Mouse (Mus musculus) heart, embryonic 12.5 days (tissue): Measurements from ENCODE around the gene Cwc27. TPM values are rescaled to one million over a fixed set of nuclear protein-coding genes. Genes with fewer than 3 reads are reported as not detected.

Source experiments
- ATAC-seq: fragments of 200-750 bp; cut with Nextera tagmentation; 2 replicates; pipeline ENCODE4 v1.8.0; 2017; ENCODE audit warnings: moderate TSS enrichment, moderate library complexity; ENCODE audit not compliant: insufficient number of reproducible peaks, low FRiP score
- H3K27ac ChIP-seq: fragments of 300-500 bp; sonication (generic); 2 replicates; pipeline ENCODE4 v1.5.1; 2016; ENCODE audit warnings: mild to moderate bottlenecking, moderate library complexity; ENCODE audit not compliant: poor library complexity, severe bottlenecking
- H3K27me3 ChIP-seq: fragments of 300-500 bp; sonication (generic); replicated peaks from 2 replicates; pipeline ENCODE4 v1.6.1; 2016; ENCODE audit warnings: mild to moderate bottlenecking, moderate library complexity
- H3K36me3 ChIP-seq: fragments of 300-500 bp; sonication (generic); 2 replicates; pipeline ENCODE4 v1.6.1; 2016; ENCODE audit warnings: mild to moderate bottlenecking, moderate library complexity
- H3K4me1 ChIP-seq: fragments of 300-500 bp; sonication (generic); replicated peaks from 2 replicates; pipeline ENCODE4 v1.6.1; 2016; ENCODE audit warnings: mild to moderate bottlenecking
- H3K4me2 ChIP-seq: fragments of 300-500 bp; sonication (generic); 2 replicates; pipeline ENCODE4 v1.6.1; 2016; ENCODE audit warnings: mild to moderate bottlenecking, moderate library complexity
- H3K4me3 ChIP-seq: fragments of 300-500 bp; sonication (generic); 2 replicates; pipeline ENCODE4 v1.5.1; 2016; ENCODE audit warnings: mild to moderate bottlenecking
- H3K9ac ChIP-seq: fragments of 300-500 bp; sonication (generic); 2 replicates; pipeline ENCODE4 v1.6.1; 2016; ENCODE audit warnings: mild to moderate bottlenecking, moderate library complexity
- H3K9me3 ChIP-seq: fragments of 300-500 bp; sonication (generic); replicated peaks from 2 replicates; pipeline ENCODE4 v1.6.1; 2016; ENCODE audit warnings: mild to moderate bottlenecking, moderate library complexity
- WGBS: fragments of 180-500 bp; shearing (Covaris S2); methylation state at CpG from one replicate; pipeline ENCODE4 v1.1.7; 2016; 5-methylcytosine and 5-hydroxymethylcytosine counted together
- polyA plus RNA-seq: library from polyadenylated mRNA; unstranded; fragments of >200 nt; fragmentation: Nextera tagmentation; extraction: Ambion mirVana; gene quantifications from 2 replicates; pipeline ENCODE4 v1.2.1, GENCODE M21; 2016

The Cwc27 gene
- polyA plus RNA-seq, result 22.3 and 23.8 TPM in 2 replicates

DNA sequence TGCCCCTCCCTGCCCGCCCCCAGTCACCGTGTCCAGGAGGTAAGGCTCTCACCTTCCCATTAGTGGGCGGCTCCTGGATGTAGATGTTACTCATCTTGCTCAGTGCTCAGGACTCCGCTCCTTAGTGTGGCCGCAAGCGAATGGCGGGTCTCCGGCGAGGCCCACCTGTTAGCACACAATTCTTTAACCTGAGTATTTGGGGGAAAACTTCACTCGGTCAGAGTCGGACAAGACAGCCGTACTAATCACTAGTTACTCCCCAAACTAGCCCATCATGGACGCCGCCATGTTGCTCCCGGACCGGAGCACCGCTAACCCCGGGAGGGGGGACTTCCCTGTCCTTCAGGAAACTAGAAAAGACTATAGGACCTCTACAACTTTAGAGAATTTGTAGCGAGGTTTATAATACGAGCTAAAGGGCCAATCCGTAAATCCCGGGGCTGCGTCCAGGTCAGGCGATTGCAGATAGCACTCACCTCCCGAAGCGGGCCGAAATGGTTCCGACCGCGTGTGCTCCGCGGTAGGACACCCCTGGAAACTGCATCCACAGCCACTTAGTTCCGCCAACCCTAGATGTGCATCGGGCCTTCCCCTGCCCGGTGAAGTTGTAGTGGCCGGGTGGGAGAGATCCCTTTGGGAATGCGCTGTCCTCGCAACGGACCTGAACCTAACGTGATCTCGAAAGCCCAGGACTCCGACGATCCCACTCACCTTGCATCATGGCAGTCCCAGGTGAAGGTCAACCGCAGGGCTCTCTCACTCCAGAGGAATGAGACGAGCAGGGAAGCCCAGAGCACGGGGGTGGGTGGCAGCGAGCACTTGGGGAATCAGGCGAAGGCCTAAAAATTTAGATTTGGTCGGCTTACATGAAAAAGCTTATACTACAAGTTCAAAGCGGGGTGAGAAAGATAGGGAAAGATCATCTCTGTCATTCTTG, at the start of gene Cwc27:
Gene Cwc27, minus strand, starts transcription at position 508 of the 937 bp plus-strand sequence.
- Histone ChIP-seq H3K4me3 (peak within 1 kb of the TSS; percentile 82), H3K9ac (peak within 1 kb of the TSS; percentile 80), H3K27me3 (no peaks in the 10 kb centered on the region), H3K27ac (peak within 1 kb of the TSS; percentile 50), H3K36me3 (peaks cover 10% of the 10 kb centered on the region; the same call in 1 of the 2 replicates), H3K4me2 (peak within 1 kb of the TSS; percentile 77), H3K4me1 (peaks cover 11% of the 10 kb centered on the region), H3K9me3 (no peaks in the 10 kb centered on the region)
- WGBS, result under 1% methylated on average over 50 of the region's 50 CpGs
- peak; percentile 95 for ATAC-seq

- WGBS, result 78% methylated on average over 5 of the region's 5 CpGs
- H3K27ac ChIP-seq, result no peak overlapping the region
- H3K9me3 ChIP-seq, result no peaks in the 10 kb centered on the region
- no peak overlapping the region for H3K4me3 ChIP-seq
- ATAC-seq, result no peak
- no peak overlapping the region for H3K4me2 ChIP-seq
- H3K9ac ChIP-seq, result no peak overlapping the region
- H3K4me1 ChIP-seq, result no peaks in the 10 kb centered on the region; the same call in 1 of the 2 replicates
- H3K36me3 ChIP-seq, result no peaks in the 10 kb centered on the region
- peaks cover 15% of the 10 kb centered on the region for H3K27me3 ChIP-seq
These were observed 49.8 kb upstream of the Cwc27 start for GRCm38 (mm10) chr13:104866726-104867125.

DNA sequence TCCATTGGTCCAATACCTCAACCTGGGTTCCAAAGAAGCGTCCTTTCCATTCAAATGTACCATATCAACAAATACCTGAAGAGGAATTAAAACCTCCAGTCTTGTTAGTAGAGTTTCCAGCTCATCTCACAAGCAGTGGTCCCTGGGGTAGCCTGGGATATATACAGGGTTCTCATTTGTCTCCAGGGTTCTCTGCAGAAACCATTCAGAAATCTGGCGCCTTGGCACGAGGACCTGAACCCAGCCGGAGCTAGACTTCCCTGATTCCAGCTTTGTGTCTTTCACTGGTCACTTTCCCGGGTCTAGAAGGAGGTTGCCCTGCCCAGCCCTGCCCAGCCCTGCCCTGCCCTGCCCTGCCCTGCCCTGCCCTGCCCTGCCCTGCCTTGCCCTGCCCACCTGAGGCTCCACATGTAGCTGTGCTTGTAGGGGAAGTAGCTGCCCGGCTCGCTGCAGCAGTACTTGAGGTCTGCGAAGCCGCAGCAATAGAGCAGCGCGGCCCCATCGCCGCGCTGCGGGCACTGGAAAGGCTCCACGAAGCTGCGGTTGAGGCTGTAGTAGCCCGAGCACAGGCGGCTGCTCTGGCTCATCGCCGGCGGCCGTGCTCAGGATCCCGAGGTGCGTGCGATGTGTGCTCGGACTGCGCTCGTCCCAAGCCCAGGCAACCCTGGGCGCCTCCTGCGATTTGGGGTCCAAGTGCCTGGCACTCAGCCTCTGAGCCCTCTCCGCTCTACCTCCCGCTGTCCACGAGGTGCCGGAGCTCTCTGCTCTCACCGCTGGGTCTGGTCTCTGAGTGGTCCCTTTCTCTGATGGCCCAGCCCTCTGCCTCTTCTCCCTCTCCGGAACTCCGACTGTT, 46.4 kb upstream of the Cwc27 start, which contains the start of gene Shisal2b:
Gene Shisal2b, minus strand, starts transcription at position 767 of the 853 bp plus-strand sequence.
- Histone ChIP-seq H3K9ac (peak within 1 kb of the TSS; percentile 64), H3K4me1 (no peaks in the 10 kb centered on the region; the same call in 1 of the 2 replicates), H3K4me2 (peak within 1 kb of the TSS; percentile 95), H3K36me3 (no peaks in the 10 kb centered on the region), H3K9me3 (no peaks in the 10 kb centered on the region), H3K27ac (no peak within 1 kb of the TSS), H3K4me3 (peak within 1 kb of the TSS; percentile 51), H3K27me3 (peaks cover 20% of the 10 kb centered on the region)
- peak; percentile 51 for ATAC-seq
- WGBS, result 3% methylated on average over 38 of the region's 38 CpGs

- Histone ChIP-seq H3K4me2 (no peak overlapping the region), H3K4me3 (no peak overlapping the region), H3K9me3 (no peaks in the 10 kb centered on the region), H3K27ac (no peak overlapping the region), H3K9ac (no peak overlapping the region), H3K36me3 (no peaks in the 10 kb centered on the region), H3K27me3 (no peaks in the 10 kb centered on the region), H3K4me1 (no peaks in the 10 kb centered on the region)
- 76% methylated on average over 2 of the region's 2 CpGs for WGBS
- ATAC-seq, result no peak
These were observed 36.7 kb upstream of the Cwc27 start for GRCm38 (mm10) chr13:104853645-104854044.

GRCm38 (mm10) chr13:104843295-104844089, 26.6 kb upstream of the Cwc27 start:
- H3K4me2 ChIP-seq, result no peak overlapping the region
- H3K9me3 ChIP-seq, result no peaks in the 10 kb centered on the region
- no peaks in the 10 kb centered on the region for H3K27me3 ChIP-seq
- H3K4me1 ChIP-seq, result no peaks in the 10 kb centered on the region
- H3K9ac ChIP-seq, result no peak overlapping the region
- H3K27ac ChIP-seq, result no peak overlapping the region
- H3K4me3 ChIP-seq, result no peak overlapping the region
- ATAC-seq, result no peak
- 76% methylated on average over 12 of the region's 13 CpGs for WGBS
- peaks cover 10% of the 10 kb centered on the region for H3K36me3 ChIP-seq

- Histone ChIP-seq H3K9me3 (no peaks in the 10 kb centered on the region), H3K27ac (no peak overlapping the region), H3K4me3 (no peak overlapping the region), H3K36me3 (peaks cover 19% of the 10 kb centered on the region), H3K9ac (no peak overlapping the region), H3K27me3 (no peaks in the 10 kb centered on the region), H3K4me2 (no peak overlapping the region), H3K4me1 (no peaks in the 10 kb centered on the region)
- no peak for ATAC-seq
- WGBS, result 59% methylated on average over 4 of the region's 4 CpGs
These were observed 25.0 kb upstream of the Cwc27 start for GRCm38 (mm10) chr13:104841937-104842336.

DNA sequence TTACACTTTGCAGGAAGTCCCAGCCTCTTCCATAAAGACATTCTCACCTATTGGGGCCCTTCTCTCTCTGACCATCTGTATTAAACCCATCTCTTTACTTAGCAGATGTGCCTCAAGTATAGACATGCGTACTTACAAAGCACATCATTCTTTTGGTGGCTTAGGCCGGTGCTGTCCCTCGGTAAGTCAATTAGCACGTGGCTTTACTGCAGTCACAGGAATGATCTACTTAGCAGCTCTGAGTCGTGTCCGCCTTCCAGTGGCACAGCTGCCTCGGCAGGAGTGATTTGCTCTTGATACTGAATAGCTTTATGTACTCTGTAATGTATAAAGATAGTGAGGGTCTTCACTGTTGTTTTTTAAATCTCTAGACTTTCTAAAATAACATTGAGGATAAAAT, 20.7 kb upstream of the Cwc27 start:
- no peaks in the 10 kb centered on the region for H3K27me3 ChIP-seq
- no peak overlapping the region for H3K4me3 ChIP-seq
- no peak overlapping the region for H3K27ac ChIP-seq
- ATAC-seq, result no peak
- no peak overlapping the region for H3K9ac ChIP-seq
- H3K4me1 ChIP-seq, result no peaks in the 10 kb centered on the region
- WGBS, result 53% methylated on average over 7 of the region's 7 CpGs
- H3K36me3 ChIP-seq, result peaks cover 46% of the 10 kb centered on the region
- H3K9me3 ChIP-seq, result no peaks in the 10 kb centered on the region
- no peak overlapping the region for H3K4me2 ChIP-seq

DNA sequence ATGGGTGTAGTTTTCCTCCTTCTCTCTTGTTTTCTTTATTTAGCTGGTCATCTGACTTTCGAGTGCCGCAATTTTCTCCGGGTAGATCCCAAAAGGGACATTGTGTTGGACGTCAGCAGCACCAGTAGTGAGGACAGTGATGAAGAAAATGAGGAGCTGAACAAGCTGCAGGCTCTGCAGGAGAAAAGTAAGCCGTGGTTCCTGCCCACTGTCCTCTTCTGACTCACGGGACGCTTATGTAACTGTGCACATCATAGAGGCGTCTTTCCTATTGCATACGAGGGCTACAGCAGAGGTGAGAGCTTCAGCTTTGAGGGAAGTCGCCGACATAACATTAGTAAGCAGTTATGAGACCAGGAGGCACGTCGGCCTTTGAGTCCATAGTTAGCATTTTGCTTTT, 15.9 kb upstream of the Cwc27 start:
- no peak for ATAC-seq
- H3K27me3 ChIP-seq, result no peaks in the 10 kb centered on the region
- H3K36me3 ChIP-seq, result peaks cover 69% of the 10 kb centered on the region

DNA sequence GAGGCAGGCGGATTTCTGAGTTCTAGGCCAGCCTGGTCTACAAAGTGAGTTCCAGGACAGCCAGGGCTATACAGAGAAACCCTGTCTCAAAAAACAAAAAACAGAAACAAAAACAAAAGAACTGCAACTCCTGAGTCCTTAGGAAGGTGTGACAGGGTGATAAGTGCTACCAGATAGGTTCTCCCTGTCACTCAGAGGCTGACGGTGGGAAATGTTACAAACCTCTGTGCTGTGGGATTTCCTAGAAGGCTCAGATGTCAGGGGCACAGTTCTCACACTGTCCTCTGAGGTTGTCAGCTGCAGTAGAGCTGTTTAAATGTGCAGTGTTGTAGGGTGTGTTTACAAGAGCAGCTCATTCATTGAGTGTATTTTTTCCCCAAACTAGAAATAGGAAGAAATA, 8.5 kb upstream of the Cwc27 start:
- H3K27ac ChIP-seq, result no peak overlapping the region
- peaks cover 47% of the 10 kb centered on the region for H3K36me3 ChIP-seq
- no peaks in the 10 kb centered on the region for H3K27me3 ChIP-seq
- H3K4me2 ChIP-seq, result no peak overlapping the region
- H3K4me3 ChIP-seq, result no peak overlapping the region
- peaks cover 17% of the 10 kb centered on the region for H3K4me1 ChIP-seq
- no peak overlapping the region for H3K9ac ChIP-seq
- 51% methylated on average over 2 of the region's 2 CpGs for whole genome bisulfite sequencing
- ATAC-seq, result no peak
- peaks cover 11% of the 10 kb centered on the region for H3K9me3 ChIP-seq

More for the DNA sequence above, 15.9 kb upstream of the Cwc27 start:
- Histone ChIP-seq H3K4me1 (no peaks in the 10 kb centered on the region), H3K27ac (no peak overlapping the region), H3K9me3 (peaks cover 5% of the 10 kb centered on the region), H3K4me2 (no peak overlapping the region), H3K4me3 (no peak overlapping the region), H3K9ac (no peak overlapping the region)
- WGBS, result 93% methylated on average over 13 of the region's 13 CpGs

DNA sequence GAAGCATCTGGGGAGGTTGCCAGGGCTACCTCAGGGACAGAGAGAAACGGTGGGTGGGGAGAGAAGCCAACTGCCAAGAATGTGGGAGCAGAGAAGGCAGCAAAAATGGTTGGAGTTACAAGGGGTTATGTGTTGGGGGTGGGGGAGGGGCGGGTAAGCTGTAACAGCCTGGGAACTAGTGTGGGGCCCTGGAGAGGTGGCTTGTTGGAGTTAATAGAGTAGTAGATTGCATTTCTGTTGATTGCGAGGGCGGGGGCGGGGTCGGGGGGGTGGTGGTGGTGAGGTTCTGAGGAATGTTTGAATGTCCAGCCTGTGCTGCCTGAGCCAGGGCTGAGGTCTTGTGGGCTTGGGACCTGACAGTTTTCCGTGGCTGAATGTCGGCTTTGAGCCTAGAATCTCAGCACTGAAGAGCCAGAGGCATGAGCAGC, 5.5 kb upstream of the Cwc27 start:
- Histone ChIP-seq H3K4me3 (0 out of 2 replicates have a peak overlapping the region, but pooled peaks have one; percentile 2), H3K36me3 (peaks cover 26% of the 10 kb centered on the region), H3K4me1 (peaks cover 25% of the 10 kb centered on the region), H3K9me3 (0 out of 2 replicates have a peak, but pooled peaks cover 2% of the 10 kb centered on the region), H3K27ac (0 out of 2 replicates have a peak overlapping the region, but pooled peaks have one; percentile 2), H3K9ac (no peak overlapping the region), H3K27me3 (no peaks in the 10 kb centered on the region), H3K4me2 (peak overlapping the region; percentile 56)
- 18% methylated on average over 8 of the region's 8 CpGs for WGBS
- no peak; the same call in 1 of the 2 replicates for ATAC-seq
